Mouse (Mus musculus): ENCODE measurements at regions not wholly inside any gene's neighbourhood (a gene's known extent, or its start where the extent isn't known, plus 50 kb on each side); places are given as distances from the start of the nearest gene placed in this dataset.

GRCm38 (mm10) chr7:37024501-37025025, 326.6 kb downstream of the Tshz3 start:
- WGBS: 92% methylated on average over 7 of the region's 7 CpGs
- Histone ChIP-seq H3K4me3 (no peak overlapping the region), H3K4me1 (no peaks in the 10 kb centered on the region), H3K9me3 (replicated peaks) (0 out of 2 replicates have a peak, but pooled peaks cover 5% of the 10 kb centered on the region), H3K27me3 (ENCODE audit: low read depth, poor library complexity, severe bottlenecking) (no peaks in the 10 kb centered on the region), H3K36me3 (no peaks in the 10 kb centered on the region), H3K27ac (replicated peaks) (no peak overlapping the region)
- DNase-seq (ENCODE audit: low spot score): no peak

GRCm38 (mm10) chr7:37064582-37065458, 366.9 kb downstream of the Tshz3 start:
- no peaks in the 10 kb centered on the region for H3K27me3 ChIP-seq (ENCODE audit: low read depth, poor library complexity, severe bottlenecking)
- H3K9me3 ChIP-seq (replicated peaks): no peaks in the 10 kb centered on the region; the same call in 1 of the 2 replicates
- no peak overlapping the region for H3K4me3 ChIP-seq
- DNase-seq (ENCODE audit: low spot score): no peak
- no peaks in the 10 kb centered on the region for H3K36me3 ChIP-seq
- H3K27ac ChIP-seq (replicated peaks): no peak overlapping the region
- no peaks in the 10 kb centered on the region for H3K4me1 ChIP-seq
- 82% methylated on average over 8 of the region's 8 CpGs for WGBS

GRCm38 (mm10) chr7:37077698-37078097, 379.8 kb downstream of the Tshz3 start:
- H3K27ac ChIP-seq (replicated peaks): no peak overlapping the region
- no peak overlapping the region for H3K4me3 ChIP-seq
- H3K9me3 ChIP-seq (replicated peaks): no peaks in the 10 kb centered on the region
- 81% methylated on average over 6 of the region's 6 CpGs for WGBS
- DNase-seq (ENCODE audit: low spot score): no peak
- H3K27me3 ChIP-seq (ENCODE audit: low read depth, poor library complexity, severe bottlenecking): no peaks in the 10 kb centered on the region
- H3K4me1 ChIP-seq: 0 out of 2 replicates have a peak, but pooled peaks cover 4% of the 10 kb centered on the region
- H3K36me3 ChIP-seq: no peaks in the 10 kb centered on the region

GRCm38 (mm10) chr7:37078140-37078539, 380.2 kb downstream of the Tshz3 start:
- Histone ChIP-seq H3K9me3 (replicated peaks) (no peaks in the 10 kb centered on the region), H3K27me3 (ENCODE audit: low read depth, poor library complexity, severe bottlenecking) (no peaks in the 10 kb centered on the region), H3K4me1 (0 out of 2 replicates have a peak, but pooled peaks cover 4% of the 10 kb centered on the region), H3K4me3 (no peak overlapping the region), H3K36me3 (no peaks in the 10 kb centered on the region), H3K27ac (replicated peaks) (no peak overlapping the region)
- DNase-seq (ENCODE audit: low spot score): no peak
- 77% methylated on average over 7 of the region's 7 CpGs for WGBS

GRCm38 (mm10) chr7:37089726-37090125, 391.8 kb downstream of the Tshz3 start:
- H3K9me3 ChIP-seq (replicated peaks): no peaks in the 10 kb centered on the region
- no peak overlapping the region for H3K27ac ChIP-seq (replicated peaks)
- no peak for DNase-seq (ENCODE audit: low spot score)
- no peaks in the 10 kb centered on the region for H3K4me1 ChIP-seq
- no peaks in the 10 kb centered on the region for H3K27me3 ChIP-seq (ENCODE audit: low read depth, poor library complexity, severe bottlenecking)
- no peaks in the 10 kb centered on the region for H3K36me3 ChIP-seq
- 90% methylated on average over 3 of the region's 3 CpGs for WGBS
- H3K4me3 ChIP-seq: no peak overlapping the region

GRCm38 (mm10) chr7:37092572-37092971, 394.7 kb downstream of the Tshz3 start:
- Histone ChIP-seq H3K27ac (replicated peaks) (no peak overlapping the region), H3K4me3 (no peak overlapping the region), H3K4me1 (no peaks in the 10 kb centered on the region), H3K9me3 (replicated peaks) (no peaks in the 10 kb centered on the region), H3K36me3 (no peaks in the 10 kb centered on the region), H3K27me3 (ENCODE audit: low read depth, poor library complexity, severe bottlenecking) (no peaks in the 10 kb centered on the region)
- DNase-seq (ENCODE audit: low spot score): no peak
- WGBS: 87% methylated on average over 6 of the region's 6 CpGs

- H3K27ac ChIP-seq (replicated peaks): no peak overlapping the region
- no peaks in the 10 kb centered on the region for H3K27me3 ChIP-seq (ENCODE audit: low read depth, poor library complexity, severe bottlenecking)
- peaks cover 3% of the 10 kb centered on the region for H3K4me1 ChIP-seq
- DNase-seq (ENCODE audit: low spot score): no peak
- H3K4me3 ChIP-seq: no peak overlapping the region
- H3K36me3 ChIP-seq: no peaks in the 10 kb centered on the region
- 82% methylated on average over 3 of the region's 3 CpGs for WGBS
- no peaks in the 10 kb centered on the region for H3K9me3 ChIP-seq (replicated peaks)
These were observed 395.8 kb downstream of the Tshz3 start for GRCm38 (mm10) chr7:37093721-37094120.

GRCm38 (mm10) chr7:37095839-37096238, 397.9 kb downstream of the Tshz3 start:
- DNase-seq (ENCODE audit: low spot score): no peak
- H3K36me3 ChIP-seq: no peaks in the 10 kb centered on the region
- H3K9me3 ChIP-seq (replicated peaks): no peaks in the 10 kb centered on the region
- no peak overlapping the region for H3K27ac ChIP-seq (replicated peaks)
- no peaks in the 10 kb centered on the region for H3K27me3 ChIP-seq (ENCODE audit: low read depth, poor library complexity, severe bottlenecking)
- peaks cover 9% of the 10 kb centered on the region for H3K4me1 ChIP-seq
- no peak overlapping the region for H3K4me3 ChIP-seq
- 86% methylated on average over 11 of the region's 11 CpGs for WGBS

GRCm38 (mm10) chr7:37096291-37096690, 398.4 kb downstream of the Tshz3 start:
- Histone ChIP-seq H3K4me1 (peaks cover 9% of the 10 kb centered on the region), H3K9me3 (replicated peaks) (no peaks in the 10 kb centered on the region), H3K36me3 (no peaks in the 10 kb centered on the region), H3K4me3 (no peak overlapping the region), H3K27me3 (ENCODE audit: low read depth, poor library complexity, severe bottlenecking) (no peaks in the 10 kb centered on the region), H3K27ac (replicated peaks) (no peak overlapping the region)
- no peak for DNase-seq (ENCODE audit: low spot score)
- 92% methylated on average over 5 of the region's 5 CpGs for WGBS

GRCm38 (mm10) chr7:37098950-37099349, 401.0 kb downstream of the Tshz3 start:
- H3K27me3 ChIP-seq (ENCODE audit: low read depth, poor library complexity, severe bottlenecking): no peaks in the 10 kb centered on the region
- H3K4me1 ChIP-seq: peaks cover 9% of the 10 kb centered on the region
- WGBS: 35% methylated on average over 5 of the region's 5 CpGs
- no peak overlapping the region for H3K4me3 ChIP-seq
- H3K27ac ChIP-seq (replicated peaks): no peak overlapping the region
- no peaks in the 10 kb centered on the region for H3K9me3 ChIP-seq (replicated peaks)
- DNase-seq (ENCODE audit: low spot score): no peak
- H3K36me3 ChIP-seq: no peaks in the 10 kb centered on the region

- Histone ChIP-seq H3K4me3 (no peak overlapping the region), H3K4me1 (no peaks in the 10 kb centered on the region), H3K9me3 (replicated peaks) (no peaks in the 10 kb centered on the region), H3K36me3 (no peaks in the 10 kb centered on the region), H3K27me3 (ENCODE audit: low read depth, poor library complexity, severe bottlenecking) (no peaks in the 10 kb centered on the region), H3K27ac (replicated peaks) (no peak overlapping the region)
- WGBS: 94% methylated on average over 9 of the region's 9 CpGs
- no peak for DNase-seq (ENCODE audit: low spot score)
These were observed 406.8 kb downstream of the Tshz3 start for GRCm38 (mm10) chr7:37104671-37105070.

- WGBS: 82% methylated on average over 6 of the region's 6 CpGs
- H3K27me3 ChIP-seq (ENCODE audit: low read depth, poor library complexity, severe bottlenecking): no peaks in the 10 kb centered on the region
- no peak overlapping the region for H3K27ac ChIP-seq (replicated peaks)
- no peaks in the 10 kb centered on the region for H3K36me3 ChIP-seq
- H3K4me3 ChIP-seq: no peak overlapping the region
- H3K9me3 ChIP-seq (replicated peaks): no peaks in the 10 kb centered on the region
- H3K4me1 ChIP-seq: no peaks in the 10 kb centered on the region
- no peak for DNase-seq (ENCODE audit: low spot score)
These were observed 413.2 kb downstream of the Tshz3 start for GRCm38 (mm10) chr7:37111071-37111470.

- Histone ChIP-seq H3K4me1 (no peaks in the 10 kb centered on the region), H3K36me3 (no peaks in the 10 kb centered on the region), H3K27me3 (ENCODE audit: low read depth, poor library complexity, severe bottlenecking) (no peaks in the 10 kb centered on the region), H3K27ac (replicated peaks) (no peak overlapping the region), H3K9me3 (replicated peaks) (no peaks in the 10 kb centered on the region), H3K4me3 (no peak overlapping the region)
- DNase-seq (ENCODE audit: low spot score): no peak
- WGBS: 89% methylated on average over 4 of the region's 4 CpGs
These were observed 422.9 kb downstream of the Tshz3 start for GRCm38 (mm10) chr7:37120776-37121175.
